Mouse (Mus musculus) mouse trophoblast stem cell (cell line): ENCODE measurements at regions not wholly inside any gene's neighbourhood (a gene's known extent, or its start where the extent isn't known, plus 50 kb on each side); places are given as distances from the start of the nearest gene placed in this dataset.

ENCODE experiments used
- in situ Hi-C, 2 experiments: fragments of 300-500 bp; cut with MseI, MboI; formaldehyde crosslinking; loops; 2 replicates in 1 of 2; 3 replicates in 1 of 2; pipeline ENCODE4 v1.15.1; 2025

DNA sequence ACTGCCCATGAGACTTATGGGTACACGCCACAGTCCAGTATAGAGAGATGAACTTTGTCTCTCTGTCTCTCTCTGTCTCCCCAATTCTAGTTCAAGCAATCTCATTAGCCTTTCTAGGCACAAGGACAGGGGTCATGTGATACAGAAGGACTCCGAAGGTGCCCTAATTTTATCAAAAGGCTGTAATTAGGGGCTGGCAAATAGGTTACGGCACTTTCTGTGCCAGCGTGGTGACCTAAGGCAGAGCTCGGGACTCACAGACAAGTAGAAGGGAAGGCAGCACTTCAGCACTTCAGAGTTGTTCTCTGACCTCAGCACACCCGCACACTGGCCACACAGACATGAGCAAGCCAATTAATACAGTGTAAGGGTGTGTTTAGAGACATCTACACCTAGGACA is 119.2 kb upstream of the Haao start:
- in situ Hi-C loops: no loop called here

DNA sequence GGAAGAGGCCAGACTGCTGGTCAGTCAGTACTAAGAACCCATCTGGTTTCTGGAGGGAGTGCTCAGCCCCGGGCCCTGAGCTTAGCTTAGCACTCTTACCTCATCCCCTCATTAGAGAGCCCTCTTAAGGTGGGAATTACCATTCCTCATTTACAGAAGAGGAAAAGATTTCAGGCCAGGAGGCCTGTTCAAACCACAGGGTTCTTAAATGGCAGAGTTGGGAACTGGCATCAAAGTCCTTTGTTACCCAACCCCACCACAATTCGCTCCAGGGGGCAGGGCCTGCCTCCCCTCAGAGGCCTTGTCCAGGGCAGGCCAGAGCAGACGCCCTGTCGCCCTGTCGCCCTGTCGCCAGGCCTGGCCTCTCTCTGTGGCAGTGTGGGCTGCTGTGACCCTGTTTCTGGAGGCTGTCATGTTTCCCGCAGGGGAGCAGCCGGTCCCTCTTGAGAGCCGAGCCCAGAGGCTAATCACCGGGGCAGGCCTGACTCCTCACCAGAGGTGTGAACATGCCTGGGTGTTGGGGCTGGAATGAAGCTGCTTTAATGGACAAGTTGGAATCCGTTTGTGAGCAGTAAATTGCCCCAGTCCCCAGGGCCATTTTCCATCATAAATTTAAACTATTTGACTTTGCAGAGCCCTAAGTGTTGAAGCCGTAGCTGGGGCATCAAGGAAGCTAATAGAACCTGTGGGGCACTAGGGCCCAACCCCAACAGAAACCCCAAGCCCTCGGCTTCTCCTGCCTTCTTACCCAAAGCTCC is 116.9 kb upstream of the Haao start:
- in situ Hi-C loops: no loop called here

DNA sequence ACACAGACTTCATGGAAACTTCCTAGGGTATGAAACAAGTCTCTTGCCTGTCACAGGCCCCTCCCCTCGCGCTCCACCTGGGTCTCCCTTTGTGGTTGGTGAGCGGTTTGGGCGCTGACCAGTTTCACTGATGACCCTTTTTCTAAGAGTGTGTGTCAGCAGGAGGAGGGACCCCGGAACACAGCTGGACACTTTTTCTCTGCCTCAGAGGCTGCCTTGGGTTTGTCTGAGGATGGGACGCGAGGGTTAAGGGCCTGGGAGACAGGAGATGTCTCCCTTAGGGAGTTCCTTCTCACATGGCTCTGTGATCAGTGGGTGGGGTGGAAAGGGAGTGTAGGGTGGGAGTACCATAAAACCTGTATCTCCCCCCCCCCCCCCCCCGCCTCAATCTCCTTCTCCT is 115.8 kb upstream of the Haao start:
- in situ Hi-C loops: no loop called here

DNA sequence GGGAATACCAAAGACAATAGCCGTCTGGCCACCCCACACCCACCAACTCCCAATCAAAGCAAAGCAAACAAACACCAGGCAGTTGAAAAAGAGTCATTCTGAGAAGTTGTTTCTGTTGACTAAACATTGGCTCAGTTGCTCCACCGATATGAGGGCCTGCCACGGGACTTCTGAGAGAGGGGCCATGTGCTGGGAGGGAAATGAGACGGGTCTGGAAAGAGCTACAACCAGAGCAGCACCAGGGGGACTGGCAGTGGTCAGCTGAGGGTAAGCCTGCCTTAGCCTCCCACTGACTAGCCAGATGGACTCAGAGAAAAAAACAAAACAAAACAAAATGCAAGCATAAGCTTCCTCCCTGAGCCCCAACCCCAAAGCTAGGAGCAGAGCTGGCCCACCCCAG is 115.1 kb upstream of the Haao start:
- in situ Hi-C loops: no loop called here

DNA sequence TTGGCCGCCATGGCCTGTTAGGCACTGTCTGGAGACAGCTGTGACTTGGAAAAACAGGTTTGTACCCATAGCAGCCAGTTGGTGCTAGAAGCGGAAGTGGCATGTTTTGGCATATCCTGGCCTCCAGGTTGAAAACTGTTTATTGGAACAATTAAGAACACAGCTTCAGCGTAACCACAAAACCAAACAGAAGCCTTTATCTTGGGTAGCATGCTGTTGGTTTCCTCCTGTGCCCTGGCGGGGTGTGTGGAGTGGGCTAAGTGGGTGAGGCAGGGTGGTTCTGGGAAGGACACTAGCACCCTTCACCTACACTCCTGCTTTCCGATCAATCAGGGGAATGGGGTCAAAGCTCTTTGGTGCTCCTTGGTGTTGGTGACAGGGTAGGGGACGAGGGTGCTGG is 114.4 kb upstream of the Haao start:
- in situ Hi-C loops: no loop called here

DNA sequence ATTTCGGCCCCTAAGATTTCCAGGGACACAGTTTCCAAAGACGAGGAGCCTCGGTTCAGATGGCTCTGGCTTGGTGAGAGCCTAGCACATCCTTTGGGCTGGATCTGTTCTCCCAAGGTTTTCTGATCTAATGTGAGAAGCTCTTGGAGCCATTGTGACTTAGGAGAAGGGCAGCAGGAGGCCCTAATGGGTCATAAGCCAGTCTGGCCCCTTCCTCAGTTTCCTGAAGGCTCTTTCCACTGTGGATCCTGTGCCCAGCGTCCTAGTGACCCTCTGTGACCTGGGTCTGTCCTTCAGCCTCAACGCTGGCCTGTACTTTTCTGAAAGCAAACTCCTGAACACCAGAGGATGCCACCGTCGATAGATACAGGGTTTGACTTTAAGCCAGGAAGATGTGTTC is 113.1 kb upstream of the Haao start:
- in situ Hi-C loops: no loop called here

DNA sequence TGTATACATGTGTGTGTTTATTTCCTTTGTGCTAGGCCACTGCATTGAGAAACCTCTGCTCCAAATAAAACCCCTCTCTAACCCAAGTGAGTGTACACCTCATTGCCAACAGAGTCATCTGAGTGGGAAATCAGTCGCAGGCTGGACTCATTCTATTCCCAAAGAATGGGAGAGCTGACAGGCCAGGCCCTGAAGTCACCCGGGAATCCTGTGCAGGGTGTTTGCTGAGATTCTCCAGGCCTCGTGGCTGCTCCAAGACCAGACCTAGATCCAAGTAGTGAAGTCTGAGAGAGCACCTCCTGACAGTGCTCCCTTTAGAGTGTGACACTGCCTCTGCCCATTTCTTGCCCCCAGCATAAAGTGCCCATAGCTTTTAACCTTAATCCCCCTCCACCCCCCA is 112.4 kb upstream of the Haao start:
- in situ Hi-C loops: no loop called here

DNA sequence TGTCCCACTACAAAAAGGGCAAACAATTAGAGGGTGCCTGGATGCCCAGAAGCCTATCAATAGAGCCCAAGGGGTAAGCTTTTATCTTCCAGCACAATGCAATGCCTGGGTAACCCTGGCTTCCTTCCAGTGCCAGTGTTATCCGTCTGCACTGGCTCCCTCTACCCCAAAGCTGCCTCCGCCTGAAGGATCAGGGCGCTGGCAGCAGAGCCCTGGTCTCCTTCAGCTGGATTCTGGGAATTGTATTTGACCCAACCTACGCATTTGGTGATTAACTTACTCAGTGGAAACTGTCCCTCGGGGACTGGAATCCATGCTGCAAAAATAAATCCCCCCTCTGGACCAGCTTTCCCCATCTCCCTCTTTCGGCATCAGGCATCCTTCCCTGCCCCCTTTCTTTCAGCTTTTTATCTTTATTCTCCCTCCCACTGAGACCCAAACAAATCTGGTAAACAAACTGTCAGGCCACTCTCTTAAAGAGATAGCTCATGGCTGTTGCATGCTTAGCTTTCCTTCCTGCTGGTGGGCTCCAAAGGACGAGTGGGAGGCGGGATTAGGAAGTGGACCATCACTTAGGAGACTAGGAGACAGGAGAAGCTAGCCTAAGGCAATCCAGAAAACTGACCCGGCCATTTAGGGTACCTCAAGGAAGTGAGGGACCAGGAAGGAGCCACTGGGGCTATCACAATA is 111.5 kb upstream of the Haao start:
- in situ Hi-C loops: no loop called here

DNA sequence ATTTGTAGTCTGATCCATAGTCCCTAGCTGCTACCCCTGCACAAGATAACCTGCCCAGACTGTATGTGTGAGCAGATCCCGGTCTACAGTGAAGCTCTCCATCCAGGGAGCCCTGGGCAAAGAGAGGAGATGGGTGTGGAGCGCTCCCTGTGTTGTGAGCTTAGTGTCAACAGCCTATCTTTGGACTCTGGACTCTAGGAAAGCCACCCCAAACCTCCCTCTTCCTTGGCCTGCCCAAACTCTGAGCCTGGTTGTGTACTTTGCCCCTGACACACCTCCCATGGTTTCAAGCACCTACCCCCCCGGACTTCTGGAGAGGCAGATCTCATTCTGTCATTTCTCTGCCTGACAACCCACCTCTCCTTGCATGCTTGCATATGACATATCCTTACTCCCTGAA is 110.9 kb upstream of the Haao start:
- in situ Hi-C loops: no loop called here

DNA sequence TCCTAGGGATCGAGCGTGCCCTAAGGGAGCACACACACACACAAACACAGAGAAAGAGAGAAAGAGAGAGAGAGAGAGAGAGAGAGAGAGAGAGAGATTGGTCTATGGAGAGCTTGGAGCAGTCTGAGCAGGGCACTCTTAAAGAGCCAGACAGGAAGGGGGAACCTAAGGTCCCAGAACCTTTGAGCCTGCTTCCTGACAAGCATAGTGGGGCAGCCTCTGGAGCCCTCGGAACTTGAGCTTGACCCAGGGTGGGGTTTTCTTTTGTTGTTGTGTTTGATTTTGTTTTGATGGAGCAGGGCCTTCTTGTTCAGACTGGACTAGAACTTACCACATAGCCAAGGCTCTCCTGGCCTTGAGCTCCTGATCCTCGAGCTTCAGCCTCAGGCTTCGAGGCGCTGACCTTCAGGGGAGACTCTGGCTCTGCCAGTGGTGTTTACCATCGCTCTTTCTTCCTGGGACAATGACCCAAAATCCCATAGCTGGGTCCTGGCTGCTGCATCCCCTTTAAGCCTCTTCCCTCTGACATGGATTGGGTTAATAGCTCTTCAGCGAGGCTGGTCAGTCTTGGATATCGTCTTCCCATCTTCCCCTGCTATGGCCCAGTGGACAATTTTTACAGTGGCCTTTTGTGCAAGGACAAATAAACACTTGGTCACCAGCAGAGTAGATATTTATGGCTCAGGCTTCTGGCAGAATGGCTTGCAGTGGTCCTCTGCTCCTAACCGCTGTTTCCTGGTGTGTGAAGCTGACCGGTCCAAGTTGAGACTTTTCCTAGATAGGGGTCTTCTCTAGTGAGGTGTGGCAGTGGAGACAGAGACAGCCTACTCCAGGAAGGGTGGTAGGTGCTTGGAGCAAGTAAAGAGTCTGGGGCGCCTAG is 110.1 kb upstream of the Haao start:
- in situ Hi-C loops: no loop called here

DNA sequence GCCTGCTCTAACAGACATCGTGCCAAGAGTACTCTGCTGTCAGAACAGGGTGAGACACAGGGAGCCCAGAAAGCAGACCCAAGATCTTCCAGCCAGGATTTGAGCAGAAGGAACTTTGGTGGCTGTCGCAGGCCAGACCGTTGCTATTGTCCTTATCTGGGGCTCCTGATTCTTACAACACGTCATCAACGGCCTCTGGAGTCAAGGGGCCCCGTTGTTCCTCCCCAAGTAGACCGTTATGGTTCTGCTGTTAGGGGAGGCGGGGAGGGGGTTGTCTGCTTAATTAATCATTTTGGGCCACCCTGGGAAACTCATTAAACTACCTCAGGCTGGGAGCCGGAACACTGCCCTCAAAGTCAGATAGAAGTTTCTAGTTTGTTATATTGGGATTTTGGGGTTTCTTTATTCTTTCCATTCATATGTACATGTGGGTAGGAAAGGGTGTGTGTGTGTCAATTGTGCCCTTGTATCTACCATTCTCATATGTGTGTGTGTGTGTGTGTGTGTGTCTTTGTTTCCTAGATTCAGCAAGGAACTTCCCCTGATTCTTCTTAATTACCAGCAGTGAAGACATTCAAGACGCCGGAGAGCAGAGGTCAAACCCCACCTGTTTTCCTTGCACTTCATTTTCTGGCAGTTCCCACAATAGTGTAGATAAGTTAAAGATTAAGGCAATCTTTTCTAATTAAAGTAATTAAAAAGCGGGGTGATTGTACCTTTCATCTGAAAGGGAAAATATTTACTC is 109.2 kb upstream of the Haao start:
- in situ Hi-C loops: no loop called here

DNA sequence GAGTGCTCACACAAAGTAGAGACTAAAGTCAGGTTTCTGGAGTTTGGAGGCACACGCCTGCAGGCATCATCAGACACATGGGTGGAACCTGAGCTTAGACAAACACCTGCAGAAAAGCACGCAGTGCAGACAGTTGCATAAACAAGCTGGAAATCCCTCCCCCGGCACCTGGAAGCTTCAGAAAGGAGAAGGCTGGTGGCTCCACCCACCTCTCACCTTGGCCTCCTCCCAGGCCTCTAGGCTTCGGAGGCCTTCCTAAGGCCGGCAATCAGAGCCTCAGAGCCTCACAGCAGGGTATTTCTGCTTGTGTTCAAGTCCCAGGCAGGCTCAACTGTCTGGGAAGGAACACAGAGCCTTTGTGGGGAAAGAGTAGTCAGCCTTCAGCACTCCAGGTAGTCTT is 108.2 kb upstream of the Haao start:
- in situ Hi-C loops: no loop called here

DNA sequence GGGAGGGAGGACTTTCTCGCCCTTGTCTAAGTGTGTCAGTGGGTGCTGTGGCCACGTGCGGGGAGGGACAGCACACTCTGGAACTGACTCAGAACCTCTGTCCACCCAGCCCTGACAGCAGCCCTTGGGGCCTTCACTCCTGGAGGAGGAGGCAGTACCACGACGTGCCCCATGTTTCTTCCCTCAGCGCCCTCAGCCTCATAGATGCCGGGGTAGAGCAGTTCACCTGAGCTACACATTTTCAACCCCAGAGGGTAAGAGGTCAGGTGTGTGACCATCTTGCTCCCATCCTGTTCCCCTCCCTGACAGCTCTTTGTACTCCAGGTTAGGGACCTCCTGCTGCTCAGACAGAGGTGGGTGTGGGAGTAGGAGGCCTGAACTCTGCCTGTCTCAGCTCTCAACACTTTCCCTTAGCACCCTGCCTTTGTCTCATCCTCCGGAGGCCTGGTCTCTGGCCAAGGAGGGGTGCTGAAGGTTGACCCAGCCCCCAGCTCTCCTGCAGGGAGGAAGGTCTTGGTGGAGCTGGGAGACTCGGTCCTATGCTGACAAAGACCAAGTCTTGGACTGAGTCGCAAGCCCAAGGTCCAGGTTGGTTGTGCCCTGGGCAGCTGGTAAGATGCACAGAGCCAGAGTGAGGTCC is 107.4 kb upstream of the Haao start:
- in situ Hi-C loops: no loop called here

DNA sequence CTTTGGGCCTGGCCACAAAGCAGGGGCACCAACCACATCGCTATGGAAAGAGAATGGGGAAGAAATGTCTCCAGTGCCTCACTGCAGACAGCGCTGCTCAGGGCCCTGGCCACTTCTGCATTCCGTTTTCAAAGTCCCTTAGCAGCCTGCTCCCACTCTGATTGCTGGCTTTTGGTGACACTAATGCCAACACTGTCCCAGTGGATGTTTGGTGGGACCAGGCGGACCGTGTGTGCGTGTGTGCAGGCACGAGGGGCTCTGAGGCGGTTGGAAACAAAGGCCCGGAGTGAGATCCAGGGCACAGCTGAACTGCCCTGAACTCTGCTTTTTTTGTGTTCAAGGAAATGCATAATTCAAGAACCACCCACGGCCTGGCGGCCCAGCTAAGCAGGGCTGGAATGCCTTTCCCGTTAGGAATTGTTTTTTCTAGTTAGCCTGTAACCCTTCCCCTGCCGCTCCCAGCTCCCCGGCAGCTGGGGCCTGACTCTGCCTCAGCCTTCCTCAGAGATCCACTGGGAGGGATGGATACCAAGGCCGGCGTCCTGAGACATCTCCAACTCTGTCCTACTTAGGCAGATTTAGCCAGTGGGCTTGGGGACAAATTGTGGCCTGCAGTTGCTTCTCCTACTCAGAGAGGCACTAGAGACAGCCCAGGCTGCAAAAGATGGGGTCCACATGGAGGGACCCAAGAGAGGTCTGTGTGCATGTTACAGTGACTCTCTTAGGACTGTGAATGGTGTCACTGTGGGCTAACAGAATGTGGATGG is 106.7 kb upstream of the Haao start:
- in situ Hi-C loops: no loop called here

DNA sequence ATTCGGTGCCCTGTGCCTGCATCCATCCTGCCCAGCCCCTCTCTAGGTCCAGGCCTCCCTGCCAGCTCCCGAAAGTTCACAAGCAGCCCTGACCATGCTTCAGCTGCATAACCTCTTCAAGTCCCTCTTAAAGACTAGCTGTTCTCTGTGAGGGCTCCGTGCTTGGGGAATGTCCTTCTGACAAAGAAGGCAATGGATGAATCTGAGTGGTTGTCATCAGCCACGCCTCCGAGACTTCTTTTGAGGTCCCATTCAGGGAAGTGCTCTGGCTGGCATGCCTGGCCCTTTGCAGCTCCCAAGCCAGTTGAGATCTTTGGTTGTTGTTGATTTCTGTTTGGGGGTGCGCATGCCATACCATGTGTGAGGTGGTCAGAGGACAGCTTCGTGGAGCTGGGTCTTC is 105.9 kb upstream of the Haao start:
- in situ Hi-C loops: no loop called here

DNA sequence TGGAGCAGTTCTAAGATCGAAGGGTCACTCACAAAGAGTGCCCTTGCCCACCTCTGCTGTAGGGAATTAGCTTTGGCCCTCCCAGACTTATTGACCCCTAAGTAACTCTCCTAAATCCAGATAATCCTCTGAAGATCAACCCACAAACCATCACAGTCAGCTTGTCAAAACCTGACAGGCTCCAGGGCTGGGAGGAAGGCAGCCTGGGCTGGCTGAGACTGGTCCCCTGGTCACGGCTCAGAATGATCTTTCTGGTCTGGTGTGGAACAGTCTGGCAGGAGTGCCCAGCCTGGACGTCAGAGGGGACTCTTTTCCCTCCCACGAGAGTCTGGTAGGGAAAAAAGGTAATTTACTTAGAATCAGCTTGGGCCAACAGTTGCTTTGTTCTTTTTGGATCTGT is 99.0 kb upstream of the Haao start:
- in situ Hi-C loops: no loop called here

DNA sequence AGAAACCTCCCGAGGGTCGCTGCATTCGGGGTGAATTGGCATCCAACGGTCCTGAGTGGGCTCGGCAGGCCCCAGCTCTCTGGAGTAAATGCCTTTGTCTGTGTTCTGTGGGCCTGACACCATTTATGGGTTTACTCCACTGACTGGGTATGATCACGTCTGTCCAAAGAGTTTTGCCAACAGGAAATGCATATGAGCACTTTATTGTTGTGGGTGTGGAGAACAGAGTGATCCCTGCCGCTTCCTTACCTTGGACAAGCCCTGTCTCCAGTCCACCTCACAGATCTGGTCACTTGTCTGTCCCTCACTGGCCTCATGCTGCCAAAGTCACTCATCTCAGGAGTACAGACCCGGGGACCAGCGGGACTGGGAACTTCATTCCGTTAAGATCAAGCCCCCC is 91.6 kb upstream of the Haao start:
- in situ Hi-C loops: no loop called here

DNA sequence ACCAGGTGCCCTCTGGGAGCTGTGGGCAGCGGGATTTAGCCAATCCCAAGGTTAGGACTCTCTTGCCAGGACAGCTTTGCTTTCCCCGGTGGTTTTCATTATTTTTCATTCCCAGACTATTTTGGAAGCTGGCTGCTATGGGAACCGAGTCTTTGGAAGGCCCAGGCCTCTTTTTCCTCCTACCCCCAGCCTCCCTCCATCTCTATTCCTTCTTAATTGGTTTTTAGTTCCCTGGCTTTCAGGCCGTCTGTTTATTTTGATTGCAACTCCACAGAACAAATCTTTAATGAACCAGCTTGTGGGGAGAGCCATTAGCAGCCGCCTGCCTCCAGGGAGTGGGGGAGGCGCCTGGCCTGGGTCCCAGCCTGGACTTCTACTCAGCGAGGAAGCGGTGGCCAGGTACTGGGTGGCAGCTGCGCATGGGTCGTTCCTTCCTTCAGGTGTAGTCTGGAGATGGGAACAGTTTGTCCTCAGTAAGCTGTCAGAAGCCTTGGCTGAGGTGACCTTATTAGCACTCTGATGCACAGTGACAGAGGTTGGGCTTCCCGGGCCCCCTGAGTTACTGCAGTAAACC is 91.0 kb upstream of the Haao start:
- in situ Hi-C loops: no loop called here

DNA sequence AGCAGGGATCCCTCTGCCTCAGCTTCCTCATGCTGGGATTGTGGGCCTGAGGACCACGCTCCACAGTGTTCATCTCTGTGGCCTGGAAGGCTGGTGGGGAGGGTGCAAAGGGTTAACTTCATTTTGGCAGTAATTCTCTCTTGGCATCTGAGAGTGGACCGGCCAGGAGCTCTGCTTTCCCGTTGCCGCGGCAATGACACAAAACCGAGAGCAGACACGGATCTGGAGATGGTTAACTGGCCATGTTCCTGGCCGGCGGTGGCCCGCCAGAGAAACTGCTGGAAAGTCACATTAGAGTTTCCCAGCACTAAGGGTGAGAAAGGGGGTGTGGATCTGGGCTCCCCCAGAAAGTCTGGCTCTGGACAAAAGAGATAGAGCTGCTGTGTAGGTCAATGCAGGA is 89.8 kb upstream of the Haao start:
- in situ Hi-C loops: no loop called here

DNA sequence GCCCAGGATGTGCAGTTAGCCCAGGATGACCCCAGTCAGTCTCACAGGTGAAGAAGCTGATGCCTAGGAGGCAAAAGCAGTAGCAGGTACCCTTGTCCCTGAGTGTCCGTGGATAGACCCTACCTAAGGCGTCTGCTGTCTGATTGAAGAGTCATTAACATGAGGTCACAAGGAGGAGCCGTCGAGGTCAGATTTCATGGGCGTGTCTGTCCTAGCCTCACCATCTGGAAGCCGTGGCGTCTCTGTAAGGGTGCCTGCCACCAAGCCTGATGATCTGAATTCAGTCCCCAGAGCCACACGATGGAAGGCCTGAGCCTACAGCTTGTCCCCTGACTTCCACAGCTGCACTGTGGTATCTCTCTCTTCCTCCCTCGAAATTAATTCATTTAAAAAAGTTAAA is 88.9 kb upstream of the Haao start:
- in situ Hi-C loops: no loop called here
